Mouse (Mus musculus): ENCODE data around the gene Cdip1.
"Not testable (repeated sequence)": the region's sequence is repeated elsewhere in the genome, so short reads cannot be mapped to it uniquely, and the experiment has no call there.

Cdip1 gene

GRCm38 (mm10) chr16:4773289-4773970, 16.7 kb downstream of the Cdip1 start:
- no peak for DNase-seq (ENCODE audit: low spot score in 2 of 2)

DNA sequence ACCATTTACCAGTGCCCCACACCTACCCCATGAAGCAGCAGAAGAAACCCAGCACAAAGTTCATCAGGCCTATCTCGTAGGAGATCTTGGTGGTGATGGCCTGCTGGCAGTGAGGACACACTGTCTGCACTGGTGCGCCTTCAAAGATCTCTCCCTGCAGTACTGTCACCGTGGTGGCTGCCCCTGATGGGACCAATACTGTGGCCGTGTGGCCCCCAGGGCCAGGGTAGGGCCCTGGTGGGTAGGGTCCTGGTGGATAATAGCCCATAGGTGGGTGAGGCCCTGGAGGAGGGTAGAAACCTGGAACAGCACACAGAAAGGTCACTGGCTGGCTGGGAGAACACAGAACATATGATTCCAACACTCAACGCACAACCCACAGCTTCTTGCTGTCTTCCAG, 21.4 kb downstream of the Cdip1 start:
- DNase-seq (ENCODE audit: low spot score in 2 of 2) = no peak

DNA sequence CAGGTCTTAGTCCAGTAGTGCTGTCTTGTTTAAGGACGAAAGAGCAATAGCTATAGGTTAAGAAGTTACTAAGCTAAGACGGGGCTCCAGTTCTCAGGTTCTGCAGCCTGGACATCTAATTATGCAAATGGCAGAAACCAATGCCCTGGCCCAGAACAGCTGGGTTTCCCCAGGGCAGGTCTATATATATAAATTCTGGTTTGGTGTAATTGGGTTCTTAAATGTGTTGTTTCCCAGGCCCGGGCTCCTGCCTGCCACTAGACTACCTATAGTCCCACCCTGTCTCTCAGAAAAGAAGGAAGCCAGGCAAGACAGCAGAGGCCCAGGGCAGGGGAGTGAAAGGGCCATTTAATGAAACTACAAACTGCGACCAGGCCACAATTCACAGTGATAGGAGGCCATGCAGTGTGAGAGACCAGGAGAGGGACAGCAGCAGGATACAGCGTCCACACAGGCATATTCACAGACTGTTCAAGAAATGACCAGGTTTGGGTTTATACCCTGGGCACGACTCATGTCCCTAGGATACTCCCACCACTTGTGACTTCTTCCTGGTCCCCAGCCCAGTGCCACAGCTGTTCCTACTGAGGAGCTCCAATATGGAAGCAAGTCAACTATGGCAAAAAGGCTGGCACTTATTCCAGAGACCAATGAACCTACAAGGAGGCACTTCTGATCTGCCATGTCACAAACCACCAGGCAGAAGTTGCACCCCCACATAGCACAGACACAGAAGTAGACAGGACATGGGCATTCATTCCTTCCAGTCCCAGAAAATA, 22.9 kb downstream of the Cdip1 start:
- DNase-seq (ENCODE audit: low spot score in 2 of 2) = no peak

DNA sequence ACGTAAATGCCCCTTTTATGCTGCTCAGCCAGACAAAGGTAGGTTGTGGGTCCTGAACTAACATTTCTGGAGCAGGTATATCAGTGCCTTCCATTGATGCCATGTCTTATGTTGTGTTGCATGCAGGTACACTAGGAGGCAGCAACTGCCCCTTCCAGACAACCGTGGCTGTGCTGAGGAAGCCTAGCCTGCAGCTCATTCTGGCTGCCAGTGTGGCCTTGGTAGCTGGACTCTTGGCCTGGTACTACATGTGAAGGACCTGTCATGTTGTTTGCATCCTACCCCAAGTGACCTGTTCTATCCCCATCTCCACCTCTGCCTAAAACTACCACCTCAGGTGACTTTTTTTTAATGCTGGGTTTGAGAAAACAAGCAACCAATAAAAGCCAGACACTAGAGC, 24.2 kb downstream of the Cdip1 start:
- no peak for DNase-seq (ENCODE audit: low spot score in 2 of 2)

- DNase-seq (ENCODE audit: low spot score in 2 of 2) = no peak
Observed at GRCm38 (mm10) chr16:4763276-4763675, 26.8 kb downstream of the Cdip1 start.

DNA sequence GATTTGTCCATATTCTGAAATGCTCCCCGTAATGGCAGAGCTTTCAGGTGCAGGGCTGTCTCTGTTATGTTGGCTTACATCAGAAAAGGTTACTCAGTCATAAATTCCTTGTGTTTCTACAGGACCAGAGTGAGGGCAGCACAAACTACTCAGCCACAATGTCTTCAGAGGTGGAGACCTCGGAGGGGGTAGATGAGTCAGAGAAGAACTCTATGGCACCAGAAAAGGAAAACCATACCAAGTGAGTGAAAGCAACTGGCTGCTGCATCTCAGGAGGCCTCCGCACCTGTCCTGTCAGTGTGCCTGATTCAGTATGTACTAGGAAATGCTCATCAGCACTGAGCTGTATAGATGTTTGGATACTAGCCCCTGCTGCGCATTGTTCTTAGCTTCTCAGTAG, 27.7 kb downstream of the Cdip1 start:
- no peak for DNase-seq (ENCODE audit: low spot score in 2 of 2)

- DNase-seq (ENCODE audit: low spot score in 2 of 2) = not testable (repeated sequence)
Observed at GRCm38 (mm10) chr16:4756660-4757335, 33.3 kb downstream of the Cdip1 start.

GRCm38 (mm10) chr16:4754045-4754444, 36.0 kb downstream of the Cdip1 start:
- DNase-seq (ENCODE audit: low spot score in 2 of 2) = no peak

GRCm38 (mm10) chr16:4752155-4752554, 37.9 kb downstream of the Cdip1 start:
- DNase-seq (ENCODE audit: low spot score in 2 of 2) = no peak

- DNase-seq (ENCODE audit: low spot score in 2 of 2) = no peak
Observed at GRCm38 (mm10) chr16:4742186-4742585, 47.9 kb downstream of the Cdip1 start.

DNA sequence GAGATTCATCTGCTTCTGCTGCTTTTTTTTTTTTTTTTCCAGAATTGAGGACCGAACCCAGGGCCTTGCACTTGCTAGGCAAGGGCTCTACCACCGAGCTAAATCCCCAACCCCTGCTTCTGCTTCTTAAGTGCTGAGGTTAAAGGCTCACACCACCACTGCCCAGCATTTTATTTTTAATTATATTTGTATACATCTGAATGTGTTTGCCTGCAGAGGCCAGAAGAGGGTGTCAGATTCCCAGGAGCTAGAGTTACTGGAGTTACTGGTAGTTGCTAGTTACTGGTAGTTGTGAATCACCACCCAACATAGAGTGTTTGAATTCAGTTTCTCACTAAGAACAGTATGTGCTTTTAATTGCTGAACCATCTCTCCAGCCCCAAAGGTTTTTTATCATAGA, 50.1 kb downstream of the Cdip1 start:
- no peak for DNase-seq (ENCODE audit: low spot score in 2 of 2)

DNA sequence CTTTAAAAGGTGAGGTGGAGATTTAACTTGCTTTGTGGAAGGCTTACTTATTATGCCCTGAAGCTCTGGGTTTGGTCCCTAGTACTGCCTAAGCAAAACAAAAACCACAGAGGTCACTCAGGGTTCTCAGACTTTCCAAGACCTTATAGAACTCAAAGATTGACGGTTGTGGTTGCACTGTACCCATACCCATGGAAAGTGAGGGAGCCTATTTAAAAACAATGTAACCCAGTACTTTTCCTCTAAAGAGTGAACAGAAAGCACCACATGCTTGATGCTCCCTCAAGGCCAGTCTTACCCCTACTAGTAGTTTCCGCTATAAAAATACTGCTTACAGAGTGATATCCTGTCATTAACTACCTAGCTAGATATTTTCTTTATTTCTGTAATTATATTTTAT, 53.8 kb downstream of the Cdip1 start:
- no peak for DNase-seq (ENCODE audit: low spot score in 2 of 2)

DNA sequence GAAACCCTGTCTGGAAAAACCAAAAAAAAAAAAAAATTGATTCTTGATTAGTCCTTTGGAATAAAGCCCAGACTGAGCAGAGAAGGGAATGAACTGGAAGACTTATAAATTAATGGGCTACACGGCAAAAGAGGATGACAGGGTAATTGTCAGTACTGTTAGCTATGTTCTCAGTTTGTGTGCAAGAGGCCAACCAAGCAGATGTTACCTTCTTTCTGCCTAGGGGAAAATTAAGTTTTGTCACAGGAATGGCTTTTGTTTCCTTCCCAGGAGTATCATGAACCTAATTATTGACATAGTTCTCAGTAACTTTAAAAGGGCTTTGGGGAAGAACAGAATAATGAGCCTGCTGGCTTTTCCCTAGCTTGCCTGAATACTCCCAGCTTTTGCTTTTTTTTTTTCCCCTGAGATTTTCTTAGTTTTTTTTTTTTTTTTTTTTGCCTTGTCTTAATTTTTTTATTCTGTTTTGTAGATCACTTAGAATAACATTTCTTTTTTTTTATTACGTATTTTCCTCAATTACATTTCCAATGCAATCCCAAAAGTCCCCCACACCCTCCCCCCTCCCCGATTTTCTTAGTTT, 59.2 kb downstream of the Cdip1 start:
- DNase-seq (ENCODE audit: low spot score in 2 of 2) = no peak

DNA sequence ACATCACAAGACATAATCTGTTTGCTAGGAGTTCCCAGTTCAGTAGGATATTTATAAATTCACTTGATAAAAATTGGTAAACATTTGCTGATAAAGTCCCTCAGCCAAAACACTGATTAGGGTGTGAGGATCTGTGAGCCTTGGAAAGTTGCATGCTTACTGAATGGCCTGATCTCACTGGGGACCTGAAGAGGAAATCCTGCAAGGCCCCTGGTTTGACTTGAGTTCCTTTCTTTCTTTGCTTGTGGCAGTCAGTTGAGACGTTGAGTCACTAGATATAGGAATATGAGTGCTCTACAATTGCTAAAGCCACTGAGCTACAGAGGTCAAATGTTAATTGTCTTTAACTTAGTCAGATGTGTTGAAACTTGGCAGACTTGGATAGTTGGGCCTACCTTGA, 62.1 kb downstream of the Cdip1 start:
- DNase-seq (ENCODE audit: low spot score in 2 of 2) = no peak

DNA sequence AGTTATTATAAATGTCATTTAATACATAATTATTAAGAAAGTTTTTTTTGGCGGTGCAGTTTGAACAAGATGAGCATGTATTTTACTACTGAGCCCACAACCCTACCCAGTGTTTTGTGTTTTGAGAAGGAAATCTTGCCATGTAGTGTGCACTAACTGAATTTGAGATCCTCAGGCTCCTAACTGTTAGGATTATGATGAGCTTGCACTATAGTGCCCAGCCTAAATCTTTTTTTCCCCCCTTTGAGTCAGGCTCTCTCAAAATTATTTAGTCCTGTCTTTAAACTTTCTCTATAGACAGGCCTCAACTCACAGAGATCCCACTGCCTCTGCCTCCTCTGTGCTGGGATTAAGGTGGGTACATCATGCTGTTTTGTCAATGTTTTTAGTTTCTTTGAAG, 62.6 kb downstream of the Cdip1 start:
- no peak for DNase-seq (ENCODE audit: low spot score in 2 of 2)

DNA sequence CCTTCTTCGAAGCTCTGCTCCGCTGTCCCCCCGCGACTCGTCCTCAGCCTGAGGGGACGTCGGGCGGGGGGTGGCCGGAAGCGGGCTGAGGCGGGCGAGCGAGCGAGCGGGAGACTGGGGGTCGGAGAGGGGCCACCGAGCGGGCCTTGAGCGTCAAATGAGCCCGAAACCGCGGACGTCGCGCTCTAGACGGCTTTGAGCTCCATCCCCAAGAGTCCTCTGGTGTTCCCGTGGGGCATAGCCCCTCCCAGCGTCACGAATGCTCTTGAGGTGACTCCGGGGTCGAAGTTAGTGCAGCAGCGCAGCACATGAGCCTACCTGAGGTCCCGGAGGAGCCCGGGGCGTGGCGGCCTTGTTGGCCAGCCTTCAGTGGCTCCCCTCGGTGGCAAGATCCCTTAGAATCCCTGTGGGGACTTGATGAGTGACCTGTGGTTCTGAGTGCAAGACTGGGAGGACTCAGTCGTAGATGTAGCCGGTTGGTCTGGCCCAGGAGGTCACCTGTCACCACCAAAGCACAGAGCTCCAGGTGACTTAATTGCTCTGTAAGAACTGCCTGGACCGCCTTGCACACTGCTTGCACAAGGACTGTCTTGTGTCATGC, 63.5 kb downstream of the Cdip1 start:
- peak in 1 of 2 experiments; percentile 47 for DNase-seq (ENCODE audit: low spot score in 2 of 2)

DNA sequence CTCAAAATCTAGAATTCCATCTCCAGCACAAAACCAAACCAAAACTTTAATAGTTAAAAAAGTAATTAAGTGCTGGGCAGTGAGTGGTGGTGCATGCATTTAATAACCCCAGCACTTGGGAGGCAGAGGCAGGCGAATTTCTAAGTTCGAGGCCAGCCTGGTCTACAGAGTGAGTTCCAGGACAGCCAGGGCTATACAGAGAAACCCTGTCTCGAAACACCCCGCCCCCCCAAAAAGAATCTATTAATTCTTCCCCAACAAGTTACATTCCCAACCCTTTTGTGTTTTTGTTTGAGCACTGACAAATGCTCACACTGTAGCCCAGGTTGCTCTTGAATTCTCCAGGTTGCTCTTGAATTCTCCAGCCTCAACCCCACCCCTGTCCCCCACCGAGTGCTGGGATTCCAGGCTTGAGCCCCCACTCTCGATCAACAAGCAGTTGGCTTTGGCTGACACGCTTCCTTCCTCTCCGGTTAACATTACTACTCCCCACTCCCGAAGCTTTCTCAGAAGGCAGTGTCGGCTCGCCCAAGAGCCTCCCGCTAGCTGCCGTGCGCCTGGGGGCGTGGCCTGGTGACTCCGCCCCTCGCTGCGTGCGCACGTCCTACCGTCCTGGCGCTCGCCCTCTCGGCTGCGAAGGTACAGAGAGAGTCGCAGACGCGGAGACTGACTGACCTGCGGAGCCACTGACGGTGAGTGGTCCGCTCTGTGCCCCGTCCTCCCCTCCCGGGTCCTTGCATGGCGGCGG, 64.1 kb downstream of the Cdip1 start, which contains the start of gene Hmox2:
TSS of gene Hmox2 (plus strand) at position 582 of the 748 bp plus-strand sequence.
- DNase-seq (ENCODE audit: low spot score in 2 of 2) = peak; percentile 97 to 99

GRCm38 (mm10) chr16:4725266-4725665, 64.8 kb downstream of the Cdip1 start:
- no peak for DNase-seq (ENCODE audit: low spot score in 2 of 2)

DNA sequence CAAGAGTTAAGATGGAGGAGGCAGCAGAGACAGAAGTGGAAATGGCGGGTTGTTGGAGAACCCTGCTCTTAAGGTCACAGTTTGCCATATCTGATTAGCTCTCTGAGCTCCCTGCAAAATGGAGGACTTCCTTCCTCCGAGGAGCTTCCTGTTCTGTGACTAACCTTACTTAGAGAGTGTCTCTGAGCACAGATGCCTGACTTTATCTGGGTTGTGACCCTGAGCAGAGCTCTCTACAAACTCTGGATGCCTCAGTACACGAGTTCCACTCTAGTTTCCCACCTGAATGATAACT, 67.2 kb downstream of the Cdip1 start:
- no peak for DNase-seq (ENCODE audit: low spot score in 2 of 2)

GRCm38 (mm10) chr16:4722128-4722914, 67.8 kb downstream of the Cdip1 start:
- DNase-seq (ENCODE audit: low spot score in 2 of 2) = no peak
